7 mouse cellular contexts compared by ENCODE assay signal in genomic region chr11:117307895-117308786, GRCm38 (mm10).
A peak's percentile ranks its signal among the peaks of the same experiment; 100 is the strongest.
DNase-seq lines count a peak whose midpoint lies in the region; ATAC-seq and TF ChIP-seq lines count a peak whose summit lies in the region.

No protein-coding gene starts in this region.

- no peaks in the 10 kb centered on the region for H3K27me3 ChIP-seq in E14TG2a.4 (ENCODE audit: insufficient read depth, low read length)
- no peaks in the 10 kb centered on the region for H3K27me3 ChIP-seq in embryonic facial prominence, embryonic 11.5 days (ENCODE audit: control insufficient read depth, insufficient read depth, low read length)
- no peaks in the 10 kb centered on the region for H3K27me3 ChIP-seq in hindbrain, embryonic 13.5 days
- H3K27me3 ChIP-seq in liver, embryonic 16.5 days (ENCODE audit: control insufficient read depth, insufficient read depth, low read depth, low read length), result no peaks in the 10 kb centered on the region
- H3K27me3 ChIP-seq in stomach, embryonic 16.5 days (ENCODE audit: control insufficient read depth, insufficient read depth, low read length), result no peaks in the 10 kb centered on the region

- WGBS in embryonic facial prominence, embryonic 11.5 days, result 18% methylated on average over 13 of the region's 13 CpGs
- 38% methylated on average over 13 of the region's 13 CpGs for WGBS in hindbrain, embryonic 13.5 days
- WGBS in liver, embryonic 16.5 days (ENCODE audit: insufficient replicate concordance), result 19% methylated on average over 13 of the region's 13 CpGs
- WGBS in stomach, embryonic 16.5 days, result 24% methylated on average over 13 of the region's 13 CpGs

- H3K4me1 ChIP-seq in E14TG2a.4 (replicated peaks; ENCODE audit: low read depth, low read length), result peaks cover 97% of the 10 kb centered on the region
- peaks cover 29% of the 10 kb centered on the region for H3K4me1 ChIP-seq in embryonic facial prominence, embryonic 11.5 days (ENCODE audit: control insufficient read depth, insufficient read depth, low read length)
- H3K4me1 ChIP-seq in hindbrain, embryonic 13.5 days (replicated peaks), result peaks cover 73% of the 10 kb centered on the region
- H3K4me1 ChIP-seq in liver, embryonic 16.5 days (ENCODE audit: control insufficient read depth, low read depth, low read length), result peaks cover 35% of the 10 kb centered on the region
- H3K4me1 ChIP-seq in stomach, embryonic 16.5 days (ENCODE audit: control insufficient read depth, insufficient read depth, low read length), result peaks cover 62% of the 10 kb centered on the region

- H3K4me3 ChIP-seq in E14TG2a.4 (replicated peaks; ENCODE audit: low read length), result peak overlapping the region; percentile 71
- H3K4me3 ChIP-seq in embryonic facial prominence, embryonic 11.5 days (ENCODE audit: low read depth, low read length), result no peak overlapping the region
- no peak overlapping the region for H3K4me3 ChIP-seq in hindbrain, embryonic 13.5 days
- H3K4me3 ChIP-seq in liver, embryonic 16.5 days (ENCODE audit: low read depth, low read length), result no peak overlapping the region
- no peak overlapping the region for H3K4me3 ChIP-seq in stomach, embryonic 16.5 days (replicated peaks; ENCODE audit: low read length)

- DNase-seq in 416B (ENCODE audit: low read depth), result peak; percentile 88
- peak; percentile 77 for DNase-seq in embryonic facial prominence, embryonic 11.5 days (ENCODE audit: low spot score)
- DNase-seq in layer of hippocampus, adult 9-10 months (ENCODE audit: low spot score), result no peak

- peak; percentile 60 for ATAC-seq in embryonic facial prominence, embryonic 11.5 days (replicated peaks; ENCODE audit: insufficient number of reproducible peaks, low FRiP score, low TSS enrichment, low read depth)
- no peak for ATAC-seq in hindbrain, embryonic 13.5 days (ENCODE audit: low FRiP score)
- ATAC-seq in liver, embryonic 16.5 days (ENCODE audit: low read depth), result peak; percentile 66
- ATAC-seq in stomach, embryonic 16.5 days (ENCODE audit: insufficient read depth, low FRiP score), result peak; percentile 51; the same call in 1 of the 2 replicates

- H3K9me3 ChIP-seq in E14TG2a.4 (ENCODE audit: low read length), result no peaks in the 10 kb centered on the region
- H3K9me3 ChIP-seq in embryonic facial prominence, embryonic 11.5 days (replicated peaks; ENCODE audit: control insufficient read depth, low read length), result no peaks in the 10 kb centered on the region
- no peaks in the 10 kb centered on the region for H3K9me3 ChIP-seq in hindbrain, embryonic 13.5 days
- no peaks in the 10 kb centered on the region for H3K9me3 ChIP-seq in liver, embryonic 16.5 days (replicated peaks; ENCODE audit: control insufficient read depth, low read length)
- H3K9me3 ChIP-seq in stomach, embryonic 16.5 days (replicated peaks; ENCODE audit: control insufficient read depth, low read length), result no peaks in the 10 kb centered on the region

- 0 out of 2 replicates have a peak, but pooled peaks cover 7% of the 10 kb centered on the region for H3K36me3 ChIP-seq in E14TG2a.4 (ENCODE audit: insufficient read depth, low read length)
- no peaks in the 10 kb centered on the region; the same call in 1 of the 2 replicates for H3K36me3 ChIP-seq in embryonic facial prominence, embryonic 11.5 days (replicated peaks; ENCODE audit: control insufficient read depth, insufficient read depth, low read depth, low read length)
- H3K36me3 ChIP-seq in hindbrain, embryonic 13.5 days, result no peaks in the 10 kb centered on the region
- no peaks in the 10 kb centered on the region for H3K36me3 ChIP-seq in liver, embryonic 16.5 days (ENCODE audit: control insufficient read depth, insufficient read depth)
- H3K36me3 ChIP-seq in stomach, embryonic 16.5 days (ENCODE audit: control insufficient read depth, insufficient read depth, low read length), result no peaks in the 10 kb centered on the region

- no peak overlapping the region; the same call in 1 of the 2 replicates for H3K4me2 ChIP-seq in embryonic facial prominence, embryonic 11.5 days (ENCODE audit: low read depth, low read length)
- no peak overlapping the region for H3K4me2 ChIP-seq in hindbrain, embryonic 13.5 days
- peak overlapping the region; percentile 24; the same call in 1 of the 2 replicates for H3K4me2 ChIP-seq in liver, embryonic 16.5 days (ENCODE audit: low read depth, low read length)
- H3K4me2 ChIP-seq in stomach, embryonic 16.5 days (ENCODE audit: low read depth, low read length), result peak overlapping the region; percentile 14; the same call in 1 of the 2 replicates

- H3K27ac ChIP-seq in embryonic facial prominence, embryonic 11.5 days (replicated peaks; ENCODE audit: low read depth, low read length), result peak overlapping the region; percentile 35
- peak overlapping the region; percentile 67 for H3K27ac ChIP-seq in hindbrain, embryonic 13.5 days
- peak overlapping the region; percentile 3; the same call in 1 of the 2 replicates for H3K27ac ChIP-seq in liver, embryonic 16.5 days (ENCODE audit: low read length)
- peak overlapping the region; percentile 60 for H3K27ac ChIP-seq in stomach, embryonic 16.5 days (ENCODE audit: low read length)

- H3K9ac ChIP-seq in embryonic facial prominence, embryonic 11.5 days (replicated peaks; ENCODE audit: low read length), result no peak overlapping the region
- no peak overlapping the region for H3K9ac ChIP-seq in hindbrain, embryonic 13.5 days
- no peak overlapping the region for H3K9ac ChIP-seq in liver, embryonic 16.5 days (ENCODE audit: low read depth, low read length)
- H3K9ac ChIP-seq in stomach, embryonic 16.5 days (ENCODE audit: low read length), result peak overlapping the region; percentile 42

- no peak for TF ChIP-seq CTCF in E14TG2a.4 (conservative IDR thresholded peaks at IDR 0.05; ENCODE audit: low read length)

Comparison
In these comparisons a context has a peak if more than half of its experiments do, and no peak if none do; other contexts are left out.
1. H3K27ac ChIP-seq: peak in every context shown above with its lines; median percentile 67 in hindbrain, embryonic 13.5 days; 60 in stomach, embryonic 16.5 days; 35 in embryonic facial prominence, embryonic 11.5 days; 3 in liver, embryonic 16.5 days.
2. H3K4me2 ChIP-seq: peak in liver, embryonic 16.5 days (single experiment) and stomach, embryonic 16.5 days (single experiment); none in embryonic facial prominence, embryonic 11.5 days (single experiment) and hindbrain, embryonic 13.5 days (single experiment).